Mouse (Mus musculus): ENCODE measurements around the gene Ghitm. TPM values are rescaled to one million over a fixed set of nuclear protein-coding genes. Genes with fewer than 3 reads are reported as not detected.

Ghitm gene
- polyA plus RNA-seq, 1 experiment from 2014 or later: 206 TPM

- Histone ChIP-seq H3K36me3 (replicated peaks) (no peaks in the 10 kb centered on the region), H3K9me3 (no peaks in the 10 kb centered on the region), H3K4me3 (no peak overlapping the region), H3K27ac (no peak overlapping the region), H3K4me1 (peaks cover 15% of the 10 kb centered on the region), H3K27me3 (ENCODE audit: poor library complexity, severe bottlenecking) (peaks cover 54% of the 10 kb centered on the region)
- 79% methylated on average over 6 of the region's 6 CpGs for WGBS
- DNase-seq (ENCODE audit: extremely low spot score, low spot score): no peak
Measured at GRCm38 (mm10) chr14:37094436-37094835, 40.6 kb downstream of the Ghitm start.

GRCm38 (mm10) chr14:37083755-37084154 is 51.3 kb downstream of the Ghitm start:
- WGBS: 28% methylated on average over 4 of the region's 4 CpGs
- peaks cover 8% of the 10 kb centered on the region for H3K4me1 ChIP-seq
- H3K4me3 ChIP-seq: no peak overlapping the region

DNA sequence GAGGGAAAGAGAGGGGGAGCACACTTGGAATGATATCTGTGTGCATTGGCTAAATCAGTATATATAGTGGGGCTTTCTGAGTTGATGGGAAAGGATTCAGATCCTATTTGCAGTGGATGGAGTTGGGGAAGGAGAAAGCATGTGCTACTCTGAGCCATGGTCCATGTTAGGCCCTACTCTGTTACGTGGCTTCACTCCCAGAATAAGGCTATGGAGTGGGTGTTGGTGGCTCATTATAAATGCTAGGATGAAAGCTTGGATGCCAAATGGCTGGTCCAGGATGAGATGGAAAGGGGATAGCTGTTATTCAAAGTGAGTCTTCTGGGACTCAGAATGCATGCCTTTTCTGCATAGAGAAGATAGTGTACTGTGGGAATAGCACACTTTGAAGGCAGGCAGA is 54.3 kb downstream of the Ghitm start:
- Histone ChIP-seq H3K4me1 (peaks cover 8% of the 10 kb centered on the region), H3K4me3 (no peak overlapping the region), H3K27me3 (ENCODE audit: poor library complexity, severe bottlenecking) (no peaks in the 10 kb centered on the region), H3K27ac (no peak overlapping the region), H3K36me3 (replicated peaks) (no peaks in the 10 kb centered on the region), H3K9me3 (no peaks in the 10 kb centered on the region)
- 87% methylated on average over 1 of the region's 1 CpGs for WGBS
- DNase-seq (ENCODE audit: extremely low spot score, low spot score): no peak

More at GRCm38 (mm10) chr14:37083755-37084154, 51.3 kb downstream of the Ghitm start:
- Histone ChIP-seq H3K27me3 (ENCODE audit: poor library complexity, severe bottlenecking) (no peaks in the 10 kb centered on the region), H3K36me3 (replicated peaks) (no peaks in the 10 kb centered on the region), H3K27ac (no peak overlapping the region), H3K9me3 (no peaks in the 10 kb centered on the region)
- no peak for DNase-seq (ENCODE audit: extremely low spot score, low spot score)

Other genes starting within 250 kb of the Ghitm start
- gene Ccser2, start 166.5 kb downstream of the Ghitm start, polyA plus RNA-seq (2016; fragmentation: Nextera tagmentation; extraction: Ambion mirVana): 21.5 and 22.2 TPM in 2 replicates
- gene Rgr, start 86.3 kb downstream of the Ghitm start, polyA plus RNA-seq (2016; fragmentation: Nextera tagmentation; extraction: Ambion mirVana): not detected in 2 replicates
- gene Lrit1, start 80.4 kb downstream of the Ghitm start, polyA plus RNA-seq (2016; fragmentation: Nextera tagmentation; extraction: Ambion mirVana): not detected in 2 replicates
- not detected in 2 replicates for gene Lrit2, start 67.3 kb downstream of the Ghitm start, polyA plus RNA-seq (2016; fragmentation: Nextera tagmentation; extraction: Ambion mirVana)
- 0.34 and 1.1 TPM in 2 replicates for gene Cdhr1, start 36.9 kb downstream of the Ghitm start, polyA plus RNA-seq (2016; fragmentation: Nextera tagmentation; extraction: Ambion mirVana)
- 0.21 and 0.38 TPM in 2 replicates for gene 2610528A11Rik, start 21.2 kb downstream of the Ghitm start, polyA plus RNA-seq (2016; fragmentation: Nextera tagmentation; extraction: Ambion mirVana)

All from forebrain, embryonic 10.5 days (tissue).